Mouse (Mus musculus) CD4-positive, CD25-positive, alpha-beta regulatory T cell, adult 4 months (primary cell): ENCODE results near the gene Ugt1a8. TPM values are rescaled to one million over a fixed set of nuclear protein-coding genes. Genes with fewer than 3 reads are reported as not detected.

Experiments used
- ATAC-seq: one replicate; pipeline ENCODE4 v1.8.0; 2017
- polyA plus RNA-seq, 2 experiments: library from polyadenylated mRNA; unstranded; fragments of 100-300 nt; shearing (Covaris generic); gene quantifications; one replicate each; pipeline ENCODE4 v1.2.1; 2017

Ugt1a8 gene
- polyA plus RNA-seq, 2 experiments from 2014 or later, result not detected

- no peak for ATAC-seq
Measured at GRCm38 (mm10) chr1:88262961-88263360, 175.3 kb downstream of the Ugt1a8 start.

DNA sequence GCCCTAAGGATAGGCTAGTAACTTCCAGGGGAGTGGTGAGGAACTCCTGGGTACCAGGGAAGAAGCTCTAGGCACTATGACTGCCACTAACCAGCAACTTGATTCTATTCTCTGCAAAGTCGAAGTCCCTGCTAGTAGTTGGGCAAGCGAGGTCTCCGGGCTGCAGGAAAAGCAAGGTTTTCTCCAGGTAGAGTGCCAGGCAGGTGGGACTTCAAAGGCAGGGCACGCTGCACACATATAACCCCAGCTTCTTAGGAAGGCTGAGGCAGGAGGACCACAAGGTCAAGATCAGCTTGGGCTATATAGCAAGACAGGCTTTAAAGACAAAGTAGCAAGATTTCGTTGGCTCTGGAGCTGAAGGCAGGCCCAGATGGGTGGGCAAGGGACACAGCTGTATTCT is 176.2 kb downstream of the Ugt1a8 start:
- no peak for ATAC-seq

GRCm38 (mm10) chr1:88264237-88264868 is 176.7 kb downstream of the Ugt1a8 start:
- ATAC-seq, result no peak

DNA sequence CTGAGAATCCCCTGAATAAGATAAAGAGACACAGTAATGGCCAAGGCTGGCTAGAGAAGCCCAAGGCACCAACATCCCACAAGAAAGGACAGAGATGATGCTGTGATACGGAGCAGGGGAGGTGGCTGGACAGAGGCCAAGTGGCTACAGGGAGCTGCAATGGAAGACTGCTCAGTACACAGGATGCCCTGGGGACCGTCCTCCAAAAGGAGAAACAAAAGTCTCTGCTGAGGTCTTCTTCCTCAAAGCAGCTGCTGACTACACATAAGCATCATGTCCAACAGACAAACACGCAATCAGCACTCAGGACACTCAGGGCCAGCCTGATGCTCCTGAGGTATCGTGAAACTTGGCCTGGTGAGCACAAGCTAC is 177.2 kb downstream of the Ugt1a8 start:
- no peak for ATAC-seq

- no peak for ATAC-seq
Measured at GRCm38 (mm10) chr1:88266123-88266522, 178.5 kb downstream of the Ugt1a8 start.

DNA sequence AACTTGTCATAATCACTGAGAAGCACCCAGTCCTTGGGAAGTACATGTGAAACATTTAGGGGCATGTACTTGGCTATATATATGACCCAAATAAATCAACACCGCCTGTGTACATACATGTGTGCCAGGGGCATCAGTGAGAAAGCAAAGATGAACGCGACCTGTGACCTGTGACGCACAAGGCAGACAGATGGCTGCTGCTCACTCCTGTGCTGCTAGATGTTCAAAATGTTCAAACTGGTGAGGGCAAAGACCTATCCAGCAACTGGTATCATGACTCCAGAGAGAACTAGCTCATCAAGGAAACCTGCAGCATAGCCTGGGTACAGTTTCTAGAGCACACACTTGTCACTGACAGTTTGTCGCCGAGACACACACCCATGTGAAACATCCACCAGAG is 179.9 kb downstream of the Ugt1a8 start:
- no peak for ATAC-seq

GRCm38 (mm10) chr1:88268070-88268469 is 180.5 kb downstream of the Ugt1a8 start:
- ATAC-seq, result no peak

Other genes with a start within 250 kb of the Ugt1a8 start
- 10 to 100 TPM; 38.7 to 57.0 TPM for gene Dgkd, start 234.5 kb upstream of the Ugt1a8 start, polyA plus RNA-seq
- gene Usp40, start 79.3 kb upstream of the Ugt1a8 start, polyA plus RNA-seq, result 10 to 100 TPM; 24.5 to 28.5 TPM
- gene Ugt1a10, start 32.4 kb upstream of the Ugt1a8 start, polyA plus RNA-seq, result not detected
- gene Ugt1a9, start 17.0 kb upstream of the Ugt1a8 start, polyA plus RNA-seq, result not detected
- 1 to 10 TPM in 1 of 2 experiments, under 1 TPM in 1; 0.56 to 1.2 TPM for gene Ugt1a7c, start 7.2 kb downstream of the Ugt1a8 start, polyA plus RNA-seq
- not detected for gene Ugt1a6b, start 15.4 kb downstream of the Ugt1a8 start, polyA plus RNA-seq
- gene Ugt1a6a, start 47.0 kb downstream of the Ugt1a8 start, polyA plus RNA-seq, result under 1 TPM; 0.13 to 0.75 TPM
- not detected for gene Ugt1a5, start 78.2 kb downstream of the Ugt1a8 start, polyA plus RNA-seq
- gene Ugt1a2, start 112.8 kb downstream of the Ugt1a8 start, polyA plus RNA-seq, result not detected
- under 1 TPM; 0.63 to 0.73 TPM for gene Dnajb3, start 118.0 kb downstream of the Ugt1a8 start, polyA plus RNA-seq
- not detected for gene Ugt1a1, start 124.1 kb downstream of the Ugt1a8 start, polyA plus RNA-seq
- 1 to 10 TPM; 1.4 to 1.6 TPM for gene Mroh2a, start 139.2 kb downstream of the Ugt1a8 start, polyA plus RNA-seq
- gene Hjurp, start 189.8 kb downstream of the Ugt1a8 start, polyA plus RNA-seq, result 10 to 100 TPM; 56.6 to 72.9 TPM
- gene Trpm8, start 189.8 kb downstream of the Ugt1a8 start, polyA plus RNA-seq, result not detected